ENCODE assay signal across 20 mouse cellular contexts in the genomic region with DNA sequence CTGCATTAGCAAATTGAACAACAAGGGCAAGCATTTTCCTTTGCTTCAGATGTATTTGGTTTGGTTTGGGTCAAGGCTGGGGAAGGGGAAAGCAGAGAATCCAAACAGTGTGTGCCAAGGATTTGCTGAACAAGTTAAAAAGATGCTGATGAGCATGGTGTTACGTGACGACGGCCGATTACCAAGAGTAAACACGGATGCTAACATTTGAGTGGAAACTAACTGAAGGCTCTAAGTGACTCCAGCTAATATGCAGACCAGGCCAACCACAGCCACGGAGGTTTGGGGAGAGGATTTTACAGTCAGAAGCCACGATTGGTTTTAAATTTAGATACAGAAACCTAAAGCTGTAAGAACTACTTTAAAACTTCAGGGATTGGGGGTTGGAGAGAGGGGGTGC.
"Had no signal": no experiment of that assay in that cellular context is flagged by ENCODE, and none has a peak within 500 bp of the region (broad histone marks: within the 10 kb centered on the region; RNA-seq: fewer than 3 reads in every experiment).

No protein-coding gene starts in this region.

- H3K4me3 ChIP-seq: intestine, embryonic 15.5 days; kidney, embryonic 15.5 days; left cerebral cortex, adult 2 months; liver, embryonic 15.5 days; midbrain, embryonic 12.5 days; midbrain, embryonic 15.5 days; myocyte; neural tube, embryonic 13.5 days; stomach, embryonic 15.5 days had no signal

- ATAC-seq: intestine, embryonic 15.5 days; midbrain, embryonic 15.5 days had no signal

- H3K36me3 ChIP-seq: intestine, embryonic 15.5 days; kidney, embryonic 15.5 days; liver, embryonic 15.5 days; midbrain, embryonic 12.5 days; midbrain, embryonic 15.5 days; neural tube, embryonic 13.5 days; stomach, embryonic 15.5 days had no signal

- H3K4me1 ChIP-seq: intestine, embryonic 15.5 days; kidney, embryonic 15.5 days; liver, embryonic 15.5 days; stomach, embryonic 15.5 days had no signal

- H3K4me2 ChIP-seq: intestine, embryonic 15.5 days; kidney, embryonic 15.5 days; liver, embryonic 15.5 days; midbrain, embryonic 12.5 days; midbrain, embryonic 15.5 days; neural tube, embryonic 13.5 days; stomach, embryonic 15.5 days had no signal

- H3K9ac ChIP-seq: intestine, embryonic 15.5 days; kidney, embryonic 15.5 days; liver, embryonic 15.5 days; midbrain, embryonic 12.5 days; midbrain, embryonic 15.5 days; neural tube, embryonic 13.5 days; stomach, embryonic 15.5 days had no signal

- H3K27me3 ChIP-seq: intestine, embryonic 15.5 days; kidney, embryonic 15.5 days; liver, embryonic 15.5 days; midbrain, embryonic 12.5 days; midbrain, embryonic 15.5 days; neural tube, embryonic 13.5 days; stomach, embryonic 15.5 days had no signal

- H3K9me3 ChIP-seq: intestine, embryonic 15.5 days; kidney, embryonic 15.5 days; liver, embryonic 15.5 days; midbrain, embryonic 12.5 days; midbrain, embryonic 15.5 days; neural tube, embryonic 13.5 days; stomach, embryonic 15.5 days had no signal

- DNase-seq: kidney, adult 11 months; kidney, adult 8-10 months; kidney, postnatal 10 days; kidney, postnatal 36 days; layer of hippocampus, postnatal 36 days; lung, adult 18-20 months; retina, postnatal 1 day; right cerebral cortex, postnatal 25 days; spleen, adult 18-20 months; thymus, postnatal 25 days had no signal

- H3K27ac ChIP-seq: intestine, embryonic 15.5 days; kidney, embryonic 15.5 days; left cerebral cortex, adult 2 months; liver, embryonic 15.5 days; macrophage; midbrain, embryonic 12.5 days; midbrain, embryonic 15.5 days; neural tube, embryonic 13.5 days; stomach, embryonic 15.5 days had no signal
